Mouse (Mus musculus) gastrocnemius, postnatal 14 days (tissue): Measurements from ENCODE around the gene Tmem117. TPM values are rescaled to one million over a fixed set of nuclear protein-coding genes. Genes with fewer than 3 reads are reported as not detected.

Experiments used
- DNase-seq: peaks from one replicate; pipeline ENCODE4 v3.0.0; 2021; ENCODE audit warnings: mixed read lengths
- intact Hi-C: fragments of 180-260 bp; cut with DNase I; formaldehyde crosslinking; loops from one replicate; pipeline ENCODE4 v1.15.1; 2025; ENCODE audit warnings: low total_unique reads
- total RNA-seq, 2 experiments: library from RNA; stranded (reverse); gene quantifications; 2 replicates each; pipeline ENCODE4 v1.2.3; 2021

Tmem117 gene
- total RNA-seq, 2 experiments from 2014 or later, result 26.8 to 30.0 TPM

GRCm38 (mm10) chr15:94951382-94952048 is 322.5 kb downstream of the Tmem117 start:
- no peak for DNase-seq
- intact Hi-C loops, result no loop called here

- intact Hi-C loops, result no loop called here
- DNase-seq, result no peak
Observed at GRCm38 (mm10) chr15:94956697-94957096, 327.7 kb downstream of the Tmem117 start.

GRCm38 (mm10) chr15:94957202-94957601 is 328.2 kb downstream of the Tmem117 start:
- DNase-seq, result no peak
- intact Hi-C loops, result no loop called here

GRCm38 (mm10) chr15:94967004-94967403 is 338.0 kb downstream of the Tmem117 start:
- intact Hi-C loops, result no loop called here
- no peak for DNase-seq

GRCm38 (mm10) chr15:94968403-94969180 is 339.6 kb downstream of the Tmem117 start:
- no peak for DNase-seq
- intact Hi-C loops, result no loop called here

- DNase-seq, result no peak
- intact Hi-C loops, result no loop called here
Observed at GRCm38 (mm10) chr15:94981798-94982197, 352.8 kb downstream of the Tmem117 start.

- intact Hi-C loops, result no loop called here
- no peak for DNase-seq
Observed at GRCm38 (mm10) chr15:94995352-94995751, 366.3 kb downstream of the Tmem117 start.

GRCm38 (mm10) chr15:95005121-95005824 is 376.2 kb downstream of the Tmem117 start:
- DNase-seq, result no peak
- intact Hi-C loops, result no loop called here

- intact Hi-C loops, result no loop called here
- DNase-seq, result no peak
Observed at GRCm38 (mm10) chr15:95022251-95022650, 393.2 kb downstream of the Tmem117 start.

- no peak for DNase-seq
- intact Hi-C loops, result no loop called here
Observed at GRCm38 (mm10) chr15:95024401-95024800, 395.4 kb downstream of the Tmem117 start.

GRCm38 (mm10) chr15:95028862-95029486 is 399.9 kb downstream of the Tmem117 start:
- DNase-seq, result no peak

GRCm38 (mm10) chr15:95029487-95029875 is 400.4 kb downstream of the Tmem117 start:
- DNase-seq, result no peak
- intact Hi-C loops, result no loop called here

More at GRCm38 (mm10) chr15:95028862-95029486, 399.9 kb downstream of the Tmem117 start:
- intact Hi-C loops, result no loop called here

- intact Hi-C loops, result no loop called here
Observed at GRCm38 (mm10) chr15:95042437-95042836, 413.4 kb downstream of the Tmem117 start.

GRCm38 (mm10) chr15:95044011-95044410 is 415.0 kb downstream of the Tmem117 start:
- DNase-seq, result no peak
- intact Hi-C loops, result no loop called here

More at GRCm38 (mm10) chr15:95042437-95042836, 413.4 kb downstream of the Tmem117 start:
- no peak for DNase-seq

- no peak for DNase-seq
- intact Hi-C loops, result no loop called here
Observed at GRCm38 (mm10) chr15:95047486-95047885, 418.5 kb downstream of the Tmem117 start.

GRCm38 (mm10) chr15:95049171-95049729 is 420.2 kb downstream of the Tmem117 start:
- no peak for DNase-seq
- intact Hi-C loops, result no loop called here

GRCm38 (mm10) chr15:95055081-95055650 is 426.1 kb downstream of the Tmem117 start:
- no peak for DNase-seq
- intact Hi-C loops, result no loop called here

- DNase-seq, result no peak
- intact Hi-C loops, result no loop called here
Observed at GRCm38 (mm10) chr15:95068023-95068422, 439.0 kb downstream of the Tmem117 start.

GRCm38 (mm10) chr15:95068799-95069198 is 439.8 kb downstream of the Tmem117 start:
- DNase-seq, result no peak
- intact Hi-C loops, result no loop called here
